Mouse (Mus musculus) R1 (cell line): ENCODE results near the gene Tusc2.

Experiments used
- DNase-seq: peaks from one replicate; pipeline ENCODE4 v3.0.0-alpha.2; 2018; ENCODE audit warnings: low read depth, low spot score

Gene Tusc2

DNA sequence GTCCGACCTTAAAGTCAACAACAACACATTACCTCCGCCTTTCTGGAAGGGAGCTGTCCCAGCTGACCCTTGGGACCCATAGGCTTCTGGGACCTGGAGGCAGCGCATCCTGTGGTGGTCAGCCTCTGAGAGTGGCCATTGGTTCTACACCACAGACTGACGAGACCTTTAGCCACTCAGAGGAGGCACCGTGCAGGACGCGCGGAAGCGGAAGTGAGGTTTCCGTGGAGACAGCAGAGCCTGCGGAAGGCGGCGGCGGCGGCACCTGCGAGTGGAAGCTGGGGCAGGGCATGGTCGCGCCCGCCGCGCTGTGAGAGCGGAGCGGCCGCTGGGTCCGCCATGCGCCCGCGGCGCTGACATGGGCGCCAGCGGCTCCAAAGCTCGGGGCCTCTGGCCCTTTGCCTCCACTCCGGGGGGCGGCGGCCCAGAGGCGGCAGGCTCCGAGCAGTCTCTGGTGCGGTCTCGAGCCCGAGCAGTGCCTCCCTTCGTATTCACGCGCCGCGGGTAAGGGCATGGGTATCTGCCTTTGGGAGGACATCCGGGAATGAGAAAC lies at the start of gene Tusc2:
TSS of gene Tusc2 (plus strand) at position 227 of the 553 bp plus-strand sequence.
- DNase-seq, result peak; percentile 97

DNA sequence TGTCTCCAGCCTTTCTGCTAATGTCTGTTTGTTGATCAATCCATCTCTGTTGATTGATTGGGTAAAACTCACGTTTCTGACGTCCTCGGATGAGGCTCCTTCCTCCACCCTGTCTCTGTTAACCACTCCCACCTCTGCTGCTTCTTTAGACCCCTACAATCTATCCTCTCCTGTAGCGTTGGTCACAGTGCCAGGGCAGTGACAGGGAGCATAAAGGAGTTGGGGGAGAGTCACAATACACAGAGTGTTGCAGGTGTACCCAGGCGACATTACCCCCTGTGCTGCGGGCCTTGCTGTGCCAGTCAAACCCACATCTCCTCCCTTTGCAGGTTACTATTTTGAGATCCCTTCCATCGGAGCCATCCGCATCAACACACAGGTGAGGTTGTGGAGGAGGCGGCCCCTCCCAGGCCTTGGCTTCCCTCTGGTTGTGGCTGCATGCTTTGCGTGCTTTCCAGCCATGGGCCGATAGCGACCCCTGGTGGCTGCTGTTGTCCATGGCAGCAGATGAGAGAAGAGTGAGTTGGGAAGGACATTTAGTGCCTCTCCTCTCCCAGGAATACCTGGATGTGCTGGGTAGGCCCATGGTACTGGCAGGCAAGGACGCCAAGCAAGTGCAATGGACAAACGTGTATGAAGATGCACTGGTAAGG lies 48.6 kb upstream of the Tusc2 start:
- DNase-seq, result peak; percentile 76

GRCm38 (mm10) chr9:107520331-107520730 lies 42.7 kb upstream of the Tusc2 start:
- no peak for DNase-seq

- peak; percentile 90 for DNase-seq
These were observed 41.9 kb upstream of the Tusc2 start for GRCm38 (mm10) chr9:107521190-107521589.

GRCm38 (mm10) chr9:107521711-107522399 lies 41.2 kb upstream of the Tusc2 start:
- DNase-seq, result peak; percentile 68

GRCm38 (mm10) chr9:107522400-107522711 lies 40.7 kb upstream of the Tusc2 start:
- no peak for DNase-seq

GRCm38 (mm10) chr9:107526198-107527026 lies 36.6 kb upstream of the Tusc2 start:
- DNase-seq, result peak; percentile 87

- peak; percentile 100 for DNase-seq
These were observed 29.2 kb upstream of the Tusc2 start, which contains the start of gene Tmem115 for GRCm38 (mm10) chr9:107533791-107534407. Gene Tmem115 (plus strand): TSS chr9:107533945.

DNA sequence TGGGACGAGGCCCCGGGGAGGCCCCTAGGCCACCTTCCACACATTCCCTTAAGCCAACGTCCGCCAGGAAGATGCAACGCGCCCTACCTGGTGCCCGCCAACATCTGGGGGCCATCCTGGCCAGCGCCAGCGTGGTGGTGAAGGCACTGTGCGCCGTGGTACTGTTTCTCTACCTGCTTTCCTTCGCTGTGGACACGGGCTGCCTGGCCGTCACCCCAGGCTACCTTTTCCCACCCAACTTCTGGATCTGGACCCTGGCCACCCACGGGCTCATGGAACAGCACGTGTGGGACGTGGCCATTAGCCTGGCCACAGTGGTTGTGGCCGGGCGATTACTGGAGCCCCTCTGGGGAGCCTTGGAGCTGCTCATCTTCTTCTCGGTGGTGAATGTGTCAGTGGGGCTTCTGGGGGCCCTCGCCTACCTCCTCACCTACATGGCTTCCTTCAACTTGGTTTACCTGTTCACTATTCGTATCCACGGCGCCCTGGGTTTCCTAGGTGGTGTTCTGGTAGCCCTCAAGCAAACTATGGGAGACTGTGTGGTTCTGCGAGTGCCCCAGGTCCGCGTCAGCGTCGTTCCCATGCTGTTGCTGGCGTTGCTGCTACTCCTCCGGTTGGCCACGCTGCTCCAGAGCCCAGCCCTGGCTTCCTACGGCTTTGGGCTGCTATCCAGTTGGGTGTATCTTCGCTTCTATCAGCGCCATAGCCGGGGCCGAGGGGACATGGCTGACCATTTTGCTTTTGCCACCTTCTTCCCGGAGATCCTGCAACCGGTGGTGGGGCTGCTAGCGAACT lies 28.4 kb upstream of the Tusc2 start:
- no peak for DNase-seq

DNA sequence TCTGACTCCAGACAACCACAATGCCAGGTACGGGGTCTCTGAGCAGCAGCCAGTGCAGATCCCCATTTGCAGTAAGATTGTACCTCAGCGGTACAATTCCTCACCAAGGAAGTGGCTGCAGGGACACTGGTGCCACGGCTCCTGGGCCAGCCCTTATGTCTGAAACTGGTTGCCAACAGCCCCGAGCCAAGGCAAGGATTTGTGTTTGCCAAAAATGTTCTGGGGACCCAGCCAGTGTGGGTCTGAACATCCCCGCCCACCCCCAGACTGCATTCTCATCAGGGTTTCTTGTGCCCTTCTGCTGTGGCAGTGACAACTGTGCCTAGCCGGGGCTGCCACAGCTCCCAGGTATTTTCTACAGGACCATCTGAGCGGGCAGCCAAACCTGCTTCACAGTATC lies 24.8 kb upstream of the Tusc2 start:
- DNase-seq, result no peak

GRCm38 (mm10) chr9:107538711-107539110 lies 24.3 kb upstream of the Tusc2 start:
- no peak for DNase-seq

DNA sequence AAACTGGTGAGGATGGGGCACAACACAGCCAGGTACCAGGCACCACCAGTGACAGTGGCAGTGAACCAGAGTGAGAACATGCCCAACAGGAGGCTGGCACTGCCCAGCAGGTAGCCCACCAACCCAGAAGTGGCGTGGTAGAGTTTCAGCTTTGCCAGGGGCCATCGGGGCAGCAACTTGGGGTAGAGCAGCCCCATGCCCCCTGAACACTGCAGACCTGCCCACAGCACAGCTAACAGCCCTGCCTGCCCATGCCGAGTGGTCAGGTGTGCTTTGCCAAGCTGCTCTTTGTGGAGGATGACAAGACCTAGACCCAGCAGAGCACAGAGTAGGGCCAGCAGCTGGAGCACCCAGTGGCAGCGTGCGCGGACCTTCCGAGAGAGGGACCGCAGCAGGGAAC lies 23.1 kb upstream of the Tusc2 start:
- DNase-seq, result no peak

DNA sequence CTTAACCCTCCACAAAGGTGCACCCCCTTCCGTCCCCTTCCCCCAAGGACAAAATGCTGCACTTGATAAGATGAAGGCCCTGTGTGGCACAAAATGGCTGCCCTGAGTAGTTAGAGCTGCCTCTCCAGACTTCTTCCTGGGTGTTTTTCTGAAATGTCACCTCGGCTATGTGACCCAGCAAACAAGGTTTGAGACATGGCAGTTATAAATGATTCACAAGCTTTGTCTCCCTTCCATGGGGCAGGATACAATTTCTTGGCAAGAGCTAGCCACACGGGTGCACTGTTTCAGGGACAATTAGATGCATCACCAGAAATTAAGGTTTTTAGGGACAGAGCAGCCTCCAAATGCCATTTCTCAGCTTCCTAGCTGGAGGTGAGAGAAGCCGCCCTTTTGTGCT lies 22.6 kb upstream of the Tusc2 start:
- no peak for DNase-seq

DNA sequence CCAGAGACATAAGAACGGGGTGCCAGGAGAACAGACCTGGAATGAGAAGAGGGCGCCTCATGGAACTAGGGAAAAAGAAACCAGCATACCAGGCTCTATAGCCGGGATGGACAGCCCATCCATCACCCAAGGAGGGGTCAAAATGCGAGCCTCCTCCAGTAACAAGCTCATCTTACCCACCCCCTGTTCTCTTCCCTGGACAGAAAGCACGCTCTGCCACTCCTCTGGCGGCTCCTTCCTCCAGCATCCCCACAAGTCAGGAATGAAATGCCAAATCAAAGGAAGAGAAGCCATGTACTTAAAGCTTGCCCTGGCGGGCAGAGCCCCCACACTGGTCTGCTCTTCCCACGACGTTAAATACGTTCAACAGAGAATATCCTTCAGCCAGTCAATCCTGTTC lies 22.1 kb upstream of the Tusc2 start:
- DNase-seq, result no peak

- peak; percentile 97 for DNase-seq
These were observed 21.3 kb upstream of the Tusc2 start, which contains the start of the genes Cyb561d2 and Nprl2 for GRCm38 (mm10) chr9:107541474-107542351. Gene Cyb561d2 (minus strand): TSS chr9:107542193. Gene Nprl2 (plus strand): TSS chr9:107542226.

DNA sequence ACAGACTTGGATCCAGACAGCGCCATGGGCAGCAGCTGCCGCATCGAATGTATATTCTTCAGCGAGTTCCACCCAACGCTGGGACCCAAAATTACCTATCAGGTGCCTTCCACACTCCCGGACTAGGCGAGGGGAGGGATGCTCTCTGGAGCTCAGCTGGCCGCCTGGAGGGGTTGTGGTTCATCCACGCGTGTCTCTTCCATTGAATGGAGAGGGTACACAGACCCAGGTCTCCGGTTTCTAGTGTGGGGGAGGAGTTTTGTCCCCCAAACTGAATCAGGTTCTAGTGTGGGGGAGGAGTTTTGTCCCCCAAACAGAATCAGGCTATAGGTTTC lies 20.7 kb upstream of the Tusc2 start:
- DNase-seq, result no peak

DNA sequence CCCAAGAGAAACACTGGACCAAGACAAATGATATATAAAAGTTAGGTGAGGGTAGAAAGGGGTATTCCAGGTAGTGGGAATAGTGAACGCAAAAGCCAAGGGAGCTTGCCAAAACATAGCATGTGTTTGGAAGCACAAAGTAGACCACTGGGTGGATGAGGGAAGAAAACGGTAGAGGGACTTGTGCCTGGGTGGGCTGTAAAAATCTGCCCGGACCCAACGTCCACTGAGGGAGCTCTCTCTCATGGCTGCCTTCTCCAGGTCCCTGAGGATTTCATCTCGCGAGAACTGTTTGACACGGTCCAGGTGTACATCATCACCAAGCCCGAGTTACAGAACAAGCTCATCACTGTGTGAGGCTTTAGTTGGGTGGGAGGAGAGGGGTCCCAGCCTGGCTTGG lies 20.3 kb upstream of the Tusc2 start:
- peak; percentile 58 for DNase-seq

DNA sequence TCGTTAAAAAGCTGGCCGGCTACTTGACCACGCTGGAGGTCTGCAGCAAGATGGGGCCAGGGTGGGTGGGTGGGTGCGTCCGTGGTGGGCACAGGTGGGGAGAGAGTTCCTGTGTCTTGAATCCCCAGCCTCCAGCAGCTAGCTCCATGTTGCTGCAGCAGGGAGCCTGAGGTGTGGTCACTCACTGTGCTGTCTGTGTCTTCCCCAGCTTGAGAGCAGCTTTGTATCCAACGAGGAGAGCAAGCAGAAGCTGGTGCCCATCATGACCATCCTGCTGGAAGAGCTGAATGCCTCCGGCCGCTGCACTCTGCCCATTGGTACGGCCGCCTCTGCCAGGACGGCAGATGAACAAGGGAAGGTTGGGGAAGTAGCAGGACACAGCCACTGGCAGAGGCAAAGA lies 19.8 kb upstream of the Tusc2 start:
- no peak for DNase-seq

DNA sequence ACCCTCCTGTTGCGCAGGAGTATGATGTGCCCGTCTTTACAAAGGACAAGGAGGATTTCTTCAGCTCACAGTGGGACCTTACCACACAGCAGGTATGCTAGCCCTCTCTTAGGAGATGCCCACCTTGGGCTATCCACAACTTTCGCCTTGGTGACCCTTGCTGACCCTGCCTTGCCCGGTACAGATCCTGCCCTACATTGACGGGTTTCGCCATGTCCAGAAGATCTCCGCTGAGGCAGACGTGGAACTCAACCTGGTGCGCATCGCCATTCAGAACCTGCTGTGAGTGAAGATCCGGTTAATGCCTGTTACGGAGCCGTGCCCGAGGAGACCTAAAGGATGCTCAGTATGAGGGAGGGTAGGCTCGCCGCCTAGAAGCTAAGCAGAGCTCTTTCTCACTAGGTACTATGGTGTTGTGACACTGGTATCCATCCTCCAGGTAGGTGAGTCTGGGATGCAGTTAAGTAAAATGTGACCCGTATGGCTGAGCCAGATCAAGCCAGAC lies 18.8 kb upstream of the Tusc2 start:
- no peak for DNase-seq

DNA sequence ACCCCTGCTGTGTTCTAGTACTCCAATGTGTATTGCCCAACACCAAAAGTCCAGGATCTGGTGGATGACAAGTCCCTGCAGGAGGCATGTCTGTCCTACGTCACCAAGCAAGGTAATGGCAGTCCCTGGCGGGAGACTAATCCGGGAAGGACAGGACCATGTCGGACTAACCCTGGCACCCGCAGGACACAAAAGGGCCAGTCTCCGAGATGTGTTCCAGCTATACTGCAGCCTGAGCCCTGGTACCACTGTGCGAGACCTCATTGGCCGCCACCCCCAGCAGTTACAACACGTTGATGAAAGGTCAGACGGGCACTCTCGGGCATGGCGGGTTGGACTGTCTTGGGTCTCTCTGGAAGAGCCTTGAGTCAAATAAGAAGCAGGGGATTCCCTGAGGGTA lies 18.3 kb upstream of the Tusc2 start:
- no peak for DNase-seq
